Comparison of ENCODE assay signal across 8 mouse cellular contexts in the genomic region with DNA sequence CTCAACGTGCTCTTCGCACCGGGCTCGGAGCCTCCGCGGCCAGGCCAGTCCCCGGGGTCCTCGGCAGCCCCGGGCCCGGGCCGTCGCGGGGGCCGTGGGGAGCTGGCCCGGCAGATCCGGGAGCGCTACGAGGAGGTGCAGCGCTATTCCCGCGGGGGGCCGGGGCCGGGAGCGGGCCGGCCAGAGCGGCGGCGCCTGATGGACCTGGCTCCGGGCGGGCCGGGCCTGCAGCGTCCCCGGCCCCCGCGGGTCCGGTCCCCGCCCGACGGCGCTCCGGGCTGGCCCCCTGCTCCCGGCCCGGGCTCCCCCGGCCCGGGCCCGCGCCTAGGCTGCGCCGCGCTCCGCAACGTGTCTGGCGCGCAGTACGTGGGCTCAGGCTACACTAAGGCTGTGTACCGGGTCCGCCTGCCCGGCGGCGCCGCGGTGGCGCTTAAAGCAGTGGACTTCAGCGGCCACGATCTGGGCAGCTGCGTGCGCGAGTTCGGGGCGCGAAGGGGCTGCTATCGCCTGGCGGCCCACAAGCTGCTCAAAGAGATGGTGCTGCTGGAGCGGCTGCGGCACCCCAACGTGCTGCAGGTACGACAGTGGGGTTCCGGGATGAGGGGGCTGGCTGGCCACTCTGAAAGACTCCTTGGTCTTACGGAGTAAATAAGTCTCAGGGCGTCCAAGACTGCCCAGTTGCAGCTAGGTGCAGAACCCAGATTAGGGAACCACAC. TPM values are rescaled to one million over a fixed set of nuclear protein-coding genes. Genes with fewer than 3 reads are reported as not detected.
A peak's percentile ranks its signal among the peaks of the same experiment; 100 is the strongest.
DNase-seq lines count a peak whose midpoint lies in the region; ATAC-seq and TF ChIP-seq lines count a peak whose summit lies in the region.

No protein-coding gene starts in this region.

- H3K4me1 ChIP-seq in E14TG2a.4 (replicated peaks; ENCODE audit: low read depth, low read length) = peaks cover 19% of the 10 kb centered on the region
- H3K4me1 ChIP-seq in heart, embryonic 15.5 days (replicated peaks) = peaks cover 50% of the 10 kb centered on the region
- H3K4me1 ChIP-seq in midbrain, embryonic 12.5 days = peaks cover 60% of the 10 kb centered on the region

- peak overlapping the region; percentile 96 for H3K27ac ChIP-seq in heart, embryonic 15.5 days
- peak overlapping the region; percentile 77 for H3K27ac ChIP-seq in midbrain, embryonic 12.5 days (replicated peaks)

- under 1% methylated on average over 80 of the region's 80 CpGs for WGBS in heart, embryonic 15.5 days
- under 1% methylated on average over 70 of the region's 80 CpGs for WGBS in midbrain, embryonic 12.5 days

- H3K27me3 ChIP-seq in E14TG2a.4 (ENCODE audit: insufficient read depth, low read length) = peaks cover 86% of the 10 kb centered on the region
- H3K27me3 ChIP-seq in heart, embryonic 15.5 days = no peaks in the 10 kb centered on the region
- H3K27me3 ChIP-seq in midbrain, embryonic 12.5 days = peaks cover 97% of the 10 kb centered on the region

- peak overlapping the region; percentile 82 for H3K4me3 ChIP-seq in E14TG2a.4 (replicated peaks; ENCODE audit: low read length)
- peak overlapping the region; percentile 79 for H3K4me3 ChIP-seq in heart, embryonic 15.5 days
- H3K4me3 ChIP-seq in midbrain, embryonic 12.5 days = peak overlapping the region; percentile 73

- no peaks in the 10 kb centered on the region for H3K36me3 ChIP-seq in E14TG2a.4 (ENCODE audit: insufficient read depth, low read length)
- no peaks in the 10 kb centered on the region for H3K36me3 ChIP-seq in heart, embryonic 15.5 days
- H3K36me3 ChIP-seq in midbrain, embryonic 12.5 days = no peaks in the 10 kb centered on the region

- ATAC-seq in heart, embryonic 15.5 days (replicated peaks; ENCODE audit: insufficient number of reproducible peaks, insufficient read depth, low FRiP score, low read depth) = peak; percentile 13
- peak; percentile 27 for ATAC-seq in midbrain, embryonic 12.5 days (ENCODE audit: low FRiP score, low read depth)

- H3K9me3 ChIP-seq in E14TG2a.4 (ENCODE audit: low read length) = no peaks in the 10 kb centered on the region
- no peaks in the 10 kb centered on the region for H3K9me3 ChIP-seq in heart, embryonic 15.5 days (replicated peaks)
- no peaks in the 10 kb centered on the region for H3K9me3 ChIP-seq in midbrain, embryonic 12.5 days

- peak overlapping the region; percentile 95 for H3K4me2 ChIP-seq in heart, embryonic 15.5 days
- H3K4me2 ChIP-seq in midbrain, embryonic 12.5 days (replicated peaks) = peak overlapping the region; percentile 70

- TF ChIP-seq CTCF in E14TG2a.4 (conservative IDR thresholded peaks at IDR 0.05; ENCODE audit: low read length) = no peak

- DNase-seq in embryo, embryonic 9.5 days (ENCODE audit: extremely low spot score) = peak; percentile 54
- no peak for DNase-seq in embryo, embryonic 10.5 days (ENCODE audit: low spot score)
- DNase-seq in cerebellum, adult 9-11 months = peak; percentile 26
- peak; percentile 31 to 39 for DNase-seq in layer of hippocampus, postnatal 36 days
- DNase-seq in T-cell, adult 2 months (ENCODE audit: low spot score) = no peak

- H3K9ac ChIP-seq in heart, embryonic 15.5 days = peak overlapping the region; percentile 95
- peak overlapping the region; percentile 83 for H3K9ac ChIP-seq in midbrain, embryonic 12.5 days (replicated peaks)

RNA-seq across cellular contexts. Expression of a gene that starts 0.6 kb away (rescaled TPM):
- polyA plus RNA-seq in heart, embryonic 15.5 days (2015; fragmentation: Nextera tagmentation; extraction: Ambion mirVana) = 10.7 and 20.2 TPM in 2 replicates
- 10 to 100 TPM; 16.4 to 18.9 TPM for total RNA-seq in layer of hippocampus, postnatal 36 days (2021)
- 4.1 and 6.6 TPM in 2 replicates for polyA plus RNA-seq in midbrain, embryonic 12.5 days (2016; fragmentation: Nextera tagmentation; extraction: Ambion mirVana)

Comparison
In these comparisons a context has a peak if more than half of its experiments do, and no peak if none do; other contexts are left out.
1. DNase-seq: peak in embryo, embryonic 9.5 days (single experiment), cerebellum, adult 9-11 months (single experiment) and layer of hippocampus, postnatal 36 days (2 of 2); none in embryo, embryonic 10.5 days (single experiment) and T-cell, adult 2 months (single experiment).
2. Peak in every context shown above with its lines, with median percentiles within 50 percentile points of each other: H3K4me3 ChIP-seq.